Mouse (Mus musculus) heart, postnatal 25 days (tissue): ENCODE data around the gene Slc44a1. TPM values are rescaled to one million over a fixed set of nuclear protein-coding genes. Genes with fewer than 3 reads are reported as not detected.

Experiments
- DNase-seq: peaks from one replicate; pipeline ENCODE4 v3.0.0; 2022; ENCODE audit warnings: low spot score
- intact Hi-C: fragments of 180-260 bp; cut with DNase I; formaldehyde crosslinking; loops from one replicate; pipeline ENCODE4 v1.15.1; 2025
- total RNA-seq, 2 experiments: library from RNA; stranded (reverse); gene quantifications; 2 replicates each; pipeline ENCODE4 v1.2.3; 2021

Gene Slc44a1
- total RNA-seq, 2 experiments from 2014 or later = 30.8 to 34.6 TPM

- intact Hi-C loops = no loop called here
- no peak for DNase-seq
Measured at GRCm38 (mm10) chr4:53427120-53427519, 13.1 kb upstream of the Slc44a1 start.

DNA sequence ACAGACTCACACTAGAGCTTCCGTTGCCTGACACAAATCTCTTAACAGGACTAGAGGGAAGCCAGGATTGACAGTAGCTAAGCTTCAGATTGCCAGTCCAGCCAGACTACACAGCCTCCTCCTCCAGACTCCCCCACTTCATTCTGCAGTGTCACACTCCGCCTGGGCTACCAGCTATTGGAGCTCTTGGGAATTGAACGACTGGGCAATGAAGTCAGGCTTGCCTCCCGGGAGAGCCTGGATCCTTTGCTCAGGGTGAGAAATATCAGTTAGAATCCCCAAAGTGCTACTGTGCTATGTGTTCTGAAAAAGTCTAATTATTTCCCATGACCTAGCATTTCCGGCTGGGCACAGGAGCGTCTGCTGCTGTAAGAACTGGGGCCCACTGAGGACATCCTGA is 9.7 kb upstream of the Slc44a1 start:
- no peak for DNase-seq
- intact Hi-C loops = no loop called here

GRCm38 (mm10) chr4:53431585-53432234 is 8.5 kb upstream of the Slc44a1 start:
- intact Hi-C loops = no loop called here
- no peak for DNase-seq

DNA sequence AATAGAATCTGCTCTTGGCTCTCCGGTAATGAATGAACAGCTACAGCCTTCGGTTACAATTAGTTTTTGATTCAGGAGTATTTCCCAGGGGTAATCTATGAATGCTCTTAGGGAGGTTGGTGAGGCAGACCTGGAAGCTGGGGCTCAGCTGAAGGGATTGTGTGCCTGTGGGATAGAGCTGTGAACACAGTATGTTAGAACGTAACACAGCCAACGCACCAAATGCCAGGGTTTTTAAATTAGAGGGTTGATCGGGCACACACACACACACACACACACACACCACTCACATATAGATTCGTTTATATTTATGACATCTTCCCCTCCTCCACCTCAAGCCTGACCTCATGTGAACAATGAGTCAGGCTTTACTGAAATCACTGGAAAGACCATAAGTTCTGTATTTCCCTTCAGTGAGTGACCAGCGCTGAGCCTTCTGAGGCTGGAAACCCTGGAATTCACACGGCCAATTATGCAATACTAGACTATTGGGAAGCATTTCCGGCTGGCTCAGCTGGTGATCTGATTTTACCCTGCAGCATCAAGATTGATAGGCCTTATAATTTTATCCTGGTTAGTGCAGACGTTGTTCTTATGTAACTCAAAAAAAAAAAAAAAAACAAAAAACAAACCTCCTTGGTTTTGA is 3.0 kb upstream of the Slc44a1 start:
- DNase-seq = peak; percentile 16
- intact Hi-C loops = no loop called here

- DNase-seq = no peak
- intact Hi-C loops = no loop called here
Measured at GRCm38 (mm10) chr4:53438386-53438785, 1.8 kb upstream of the Slc44a1 start.

DNA sequence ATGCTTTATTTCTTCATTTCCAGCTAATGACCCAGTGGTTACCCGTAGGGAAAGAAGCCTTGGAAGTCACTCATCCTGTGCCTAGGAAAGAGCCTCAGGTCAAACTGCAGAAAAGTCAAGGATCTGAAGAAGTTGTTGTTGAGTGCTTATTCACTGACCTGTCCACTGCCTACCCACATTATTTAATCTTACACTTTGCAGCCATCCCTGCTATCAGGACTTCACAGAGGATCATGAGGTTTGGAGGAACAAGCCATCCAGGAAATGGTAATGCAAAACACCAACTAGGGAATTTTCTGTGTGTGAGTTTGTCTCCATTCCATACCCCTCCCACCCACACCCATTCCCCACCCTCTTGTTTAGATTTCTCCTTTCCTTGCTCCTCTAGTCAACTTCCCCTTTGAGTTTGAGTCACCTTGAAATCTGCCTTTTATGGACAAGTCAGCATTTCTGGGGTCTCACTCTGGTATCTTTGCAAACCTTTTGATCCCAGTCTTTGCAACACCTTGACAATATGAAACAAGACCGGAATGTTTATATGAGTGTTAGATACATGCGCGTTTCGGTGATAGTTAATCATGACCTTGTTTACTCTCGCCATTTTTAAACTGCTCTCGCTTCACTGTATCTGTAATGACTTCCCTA is 1.3 kb upstream of the Slc44a1 start:
- intact Hi-C loops = no loop called here
- no peak for DNase-seq

DNA sequence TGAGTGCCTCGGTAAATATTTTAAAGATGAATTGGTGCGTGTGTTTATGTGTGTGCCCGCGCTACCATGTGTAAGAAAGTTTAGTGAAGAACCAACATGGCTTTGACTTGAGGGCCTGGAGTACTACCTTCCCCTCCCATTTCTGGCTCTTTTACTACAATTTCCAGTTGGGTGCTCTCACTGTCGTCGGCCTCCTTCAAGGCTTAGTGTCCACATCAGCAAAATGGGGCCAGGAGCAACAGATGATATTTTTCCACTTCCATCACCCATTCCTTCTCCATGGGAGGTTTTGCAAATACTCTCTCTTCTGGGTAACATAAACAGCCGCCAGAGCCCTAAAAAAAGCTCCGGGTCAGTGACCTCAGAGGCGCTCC is 590 bp upstream of the Slc44a1 start:
- no peak for DNase-seq
- intact Hi-C loops = loop anchor here (5.0 kb wide), 2 partner anchors 78 to 317 kb away; no protein-coding TSS in a partner anchor

DNA sequence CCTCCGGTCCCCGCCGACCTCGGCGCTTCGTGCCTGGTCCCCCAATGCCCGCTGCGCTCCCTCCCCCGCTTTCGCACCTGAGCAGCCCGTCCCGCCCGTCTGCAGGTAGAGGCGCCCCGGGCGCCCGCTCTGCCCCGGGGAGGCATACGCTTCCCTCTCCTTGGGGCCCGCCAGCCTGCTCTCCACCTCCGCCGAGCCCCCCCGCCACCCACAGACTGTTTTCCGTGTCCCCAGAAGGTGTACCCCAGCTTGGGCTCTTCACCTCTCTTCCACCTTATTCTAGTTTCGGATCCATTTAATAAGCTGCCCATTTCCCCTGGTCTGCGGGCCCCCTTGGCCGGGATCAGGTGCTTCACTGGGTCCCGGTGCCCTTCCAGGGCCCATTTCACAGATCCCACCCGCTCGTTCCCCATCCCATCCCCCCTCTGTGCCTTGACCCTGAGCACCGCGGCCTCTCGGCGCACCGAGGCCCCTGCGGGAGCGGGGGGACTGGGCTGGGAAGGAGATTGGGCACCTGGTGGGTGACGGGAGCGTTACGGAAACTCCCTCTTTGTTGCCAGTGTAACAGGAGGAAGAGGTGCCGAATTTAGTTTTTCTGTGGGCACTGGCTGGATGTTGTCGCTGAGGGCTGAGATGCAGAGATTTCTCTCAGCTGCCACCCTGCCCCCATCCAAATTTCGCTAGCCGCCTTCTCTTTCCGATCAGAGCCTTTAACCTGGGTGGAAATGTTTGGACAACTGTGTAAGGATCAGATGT is 781 bp downstream of the Slc44a1 start:
- no peak for DNase-seq
- intact Hi-C loops = loop anchor here (5.0 kb wide), 2 partner anchors 76 to 319 kb away; no protein-coding TSS in a partner anchor

GRCm38 (mm10) chr4:53441683-53442082 is 1.5 kb downstream of the Slc44a1 start:
- no peak for DNase-seq
- intact Hi-C loops = loop anchor here (2.0 to 5.0 kb wide), 3 partner anchors 76 to 319 kb away; no protein-coding TSS in a partner anchor

- no peak for DNase-seq
- intact Hi-C loops = no loop called here
Measured at GRCm38 (mm10) chr4:53446216-53446615, 6.0 kb downstream of the Slc44a1 start.

DNA sequence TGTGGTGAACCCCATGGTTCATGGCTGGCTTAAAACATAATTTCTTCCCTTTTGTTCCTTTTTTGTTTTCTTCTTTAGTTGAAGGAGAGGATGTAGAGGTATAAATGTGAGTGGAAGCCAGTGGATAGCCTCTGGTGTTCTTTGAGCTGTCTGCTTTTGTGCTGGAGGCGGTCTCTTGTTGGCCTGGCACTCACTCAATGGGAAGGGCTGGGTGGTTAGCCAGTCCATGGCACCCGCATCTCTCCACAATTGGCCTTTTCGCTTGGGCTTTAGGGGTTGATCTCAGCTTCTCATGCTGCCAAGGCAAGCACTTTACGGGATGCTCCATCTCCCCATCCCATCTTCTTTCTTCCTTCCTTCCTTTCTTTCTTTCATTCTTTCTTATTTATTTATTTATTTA is 7.6 kb downstream of the Slc44a1 start:
- intact Hi-C loops = no loop called here
- no peak for DNase-seq

DNA sequence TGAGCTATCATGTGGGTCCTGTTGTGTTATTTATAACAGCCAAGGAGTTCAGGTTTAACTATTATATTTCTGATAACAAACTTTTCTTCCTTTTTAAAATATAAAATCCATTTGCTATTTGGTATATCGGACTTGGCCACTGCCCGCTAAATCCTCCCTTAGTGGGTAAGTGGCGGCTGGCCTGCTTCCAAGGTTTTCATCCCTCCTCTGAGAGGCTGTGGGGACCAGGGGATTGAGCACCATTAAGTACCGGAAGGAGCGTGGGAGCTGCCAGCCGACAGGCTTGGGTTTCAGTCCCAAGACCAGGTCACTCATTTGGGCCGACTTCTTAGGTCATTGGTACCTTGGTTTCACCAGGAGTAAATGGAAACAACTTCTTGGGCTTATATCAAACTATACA is 10.5 kb downstream of the Slc44a1 start:
- DNase-seq = no peak
- intact Hi-C loops = no loop called here

DNA sequence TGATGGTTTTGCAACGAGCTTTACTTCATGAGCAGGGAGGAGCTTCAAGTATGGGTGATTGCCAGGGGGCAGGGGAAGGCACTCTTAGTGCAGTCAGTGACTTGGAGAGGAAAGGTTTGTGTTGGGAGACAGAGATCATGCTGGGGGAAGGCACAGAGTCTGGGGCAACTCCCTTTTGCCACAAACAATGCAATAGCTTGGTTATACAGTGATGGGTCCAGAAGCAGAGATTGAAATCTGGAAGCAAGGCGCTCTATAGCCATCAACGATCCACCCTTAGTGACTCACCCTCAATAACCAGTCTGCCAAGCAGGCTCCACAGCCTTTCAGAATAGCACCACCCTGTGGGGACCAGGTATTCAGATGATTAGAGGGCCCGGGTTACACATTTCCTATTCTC is 11.7 kb downstream of the Slc44a1 start:
- intact Hi-C loops = no loop called here
- DNase-seq = peak; percentile 14

GRCm38 (mm10) chr4:53452457-53452856 is 12.2 kb downstream of the Slc44a1 start:
- intact Hi-C loops = no loop called here
- DNase-seq = no peak

- no peak for DNase-seq
- intact Hi-C loops = no loop called here
Measured at GRCm38 (mm10) chr4:53452976-53453889, 13.0 kb downstream of the Slc44a1 start.

DNA sequence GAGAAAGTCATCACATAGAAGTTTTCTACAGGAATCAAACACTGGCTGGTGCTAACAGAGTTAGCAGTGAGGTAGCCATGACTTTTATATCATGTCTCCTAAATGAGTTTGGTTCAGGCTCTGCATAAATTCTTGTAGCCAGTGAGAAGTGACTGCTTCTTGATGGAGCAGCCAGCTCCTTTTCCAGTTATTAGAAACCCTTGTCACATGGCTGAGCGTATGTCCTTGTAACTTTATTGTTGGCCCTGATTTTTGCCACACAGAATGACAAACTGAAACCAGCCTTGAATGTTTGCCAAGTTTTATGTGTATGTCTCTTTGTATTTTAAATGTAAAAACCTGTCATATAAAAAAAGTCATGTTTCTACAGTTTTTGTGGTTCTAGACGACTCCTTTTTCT is 15.7 kb downstream of the Slc44a1 start:
- no peak for DNase-seq
- intact Hi-C loops = no loop called here

DNA sequence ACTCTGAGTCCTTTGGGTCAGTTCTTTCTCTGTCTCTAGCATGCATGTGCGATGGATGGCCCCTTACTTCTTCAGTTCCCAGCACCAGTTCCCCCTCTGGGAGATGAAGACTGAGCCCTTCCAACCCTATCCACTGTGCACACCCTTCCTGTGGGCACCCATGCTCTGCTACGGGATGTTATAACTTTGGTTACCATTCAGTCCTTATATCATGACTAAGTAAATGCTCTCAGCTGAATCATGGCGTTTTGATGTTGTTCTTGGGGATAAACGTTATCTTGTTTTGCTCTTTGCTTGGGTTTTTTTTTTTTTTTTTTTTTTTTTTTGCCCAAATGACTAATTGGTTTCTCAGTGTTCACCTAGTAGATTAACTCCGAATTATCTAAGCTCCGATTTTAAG is 16.4 kb downstream of the Slc44a1 start:
- intact Hi-C loops = no loop called here
- no peak for DNase-seq

DNA sequence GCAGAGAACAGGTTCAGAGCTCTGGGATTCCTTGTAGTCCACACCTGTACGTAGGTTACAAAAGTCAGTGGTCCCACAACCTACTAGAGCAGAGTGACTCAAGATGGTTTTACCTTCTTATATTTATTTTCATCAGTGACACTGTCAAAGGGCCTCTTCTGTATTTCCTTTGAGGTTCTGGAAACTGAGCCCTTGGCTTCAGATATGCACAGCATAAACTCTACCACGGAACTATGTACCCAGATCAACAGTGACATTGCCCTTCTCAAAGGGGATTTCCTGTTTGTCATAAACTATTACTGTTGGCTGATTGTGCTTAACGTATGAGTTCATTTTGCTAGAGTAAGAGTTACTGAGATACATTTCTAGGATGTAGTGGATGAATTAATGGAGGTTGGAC is 18.3 kb downstream of the Slc44a1 start:
- no peak for DNase-seq
- intact Hi-C loops = no loop called here

GRCm38 (mm10) chr4:53459697-53460096 is 19.5 kb downstream of the Slc44a1 start:
- intact Hi-C loops = no loop called here

DNA sequence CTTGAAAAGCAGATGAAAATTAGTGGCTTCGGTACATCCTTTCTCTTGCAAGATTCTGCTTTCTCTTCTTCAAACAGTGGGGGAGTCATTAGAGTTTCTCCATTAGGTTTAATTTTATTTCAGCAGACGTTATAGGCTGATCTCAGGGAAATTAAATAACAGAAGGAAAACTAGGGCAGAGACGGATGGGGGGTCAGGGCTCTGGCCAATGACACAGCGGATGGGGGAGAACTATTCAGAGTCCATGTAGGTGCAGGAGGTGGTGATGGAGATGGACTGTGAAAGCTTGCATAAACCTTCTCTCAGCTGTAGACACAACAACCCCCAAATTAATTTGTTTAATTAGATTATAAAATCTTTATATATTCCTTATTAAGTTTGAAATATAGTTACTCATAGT is 20.8 kb downstream of the Slc44a1 start:
- intact Hi-C loops = no loop called here
- DNase-seq = no peak

More at GRCm38 (mm10) chr4:53459697-53460096, 19.5 kb downstream of the Slc44a1 start:
- DNase-seq = no peak
